Mouse (Mus musculus) midbrain, embryonic 10.5 days (tissue): Measurements from ENCODE around the gene Hoxa4. TPM values are rescaled to one million over a fixed set of nuclear protein-coding genes. Genes with fewer than 3 reads are reported as not detected.
A peak's percentile ranks its signal among the peaks of the same experiment; 100 is the strongest.

Experiments
- DNase-seq: peaks from one replicate; pipeline ENCODE4 v3.0.0-alpha.2; 2017; ENCODE audit warnings: low spot score
- H3K27ac ChIP-seq: fragments of 300-500 bp; sonication (generic); replicated peaks from 2 replicates; pipeline ENCODE4 v1.5.1; 2016; ENCODE audit warnings: mild to moderate bottlenecking
- H3K27me3 ChIP-seq: fragments of 300-500 bp; sonication (generic); 2 replicates; pipeline ENCODE4 v1.6.1; 2016; ENCODE audit warnings: low read depth, mild to moderate bottlenecking; ENCODE audit not compliant: poor library complexity, severe bottlenecking
- H3K36me3 ChIP-seq: fragments of 300-500 bp; sonication (generic); 2 replicates; pipeline ENCODE4 v1.6.1; 2016; ENCODE audit warnings: mild to moderate bottlenecking, moderate library complexity
- H3K4me1 ChIP-seq: fragments of 300-500 bp; sonication (generic); 2 replicates; pipeline ENCODE4 v1.6.1; 2016
- H3K4me3 ChIP-seq: fragments of 300-500 bp; sonication (generic); 2 replicates; pipeline ENCODE4 v1.5.1; 2016; ENCODE audit warnings: mild to moderate bottlenecking, moderate library complexity
- H3K9me3 ChIP-seq: fragments of 300-500 bp; sonication (generic); replicated peaks from 2 replicates; pipeline ENCODE4 v1.6.1; 2016; ENCODE audit warnings: mild to moderate bottlenecking
- WGBS: fragments of 180-500 bp; shearing (Covaris S2); methylation state at CpG from one replicate; pipeline ENCODE4 v1.1.7; 2016; 5-methylcytosine and 5-hydroxymethylcytosine counted together
- polyA plus RNA-seq: library from polyadenylated mRNA; unstranded; fragments of >200 nt; fragmentation: Nextera tagmentation; extraction: Ambion mirVana; gene quantifications from 2 replicates; pipeline ENCODE4 v1.2.1, GENCODE M21; 2016

The Hoxa4 gene
- polyA plus RNA-seq, 1 experiment from 2014 or later, result not detected

GRCm38 (mm10) chr6:52201269-52201668, 9.7 kb upstream of the Hoxa4 start:
- Histone ChIP-seq H3K27me3 (peaks cover 100% of the 10 kb centered on the region), H3K4me1 (peaks cover 15% of the 10 kb centered on the region), H3K9me3 (no peaks in the 10 kb centered on the region), H3K36me3 (no peaks in the 10 kb centered on the region), H3K4me3 (no peak overlapping the region), H3K27ac (no peak overlapping the region)
- WGBS, result 13% methylated on average over 1 of the region's 1 CpGs
- DNase-seq, result no peak

- Histone ChIP-seq H3K27ac (no peak overlapping the region), H3K9me3 (no peaks in the 10 kb centered on the region), H3K27me3 (peaks cover 100% of the 10 kb centered on the region), H3K4me1 (peaks cover 15% of the 10 kb centered on the region), H3K4me3 (no peak overlapping the region), H3K36me3 (no peaks in the 10 kb centered on the region)
- 6% methylated on average over 10 of the region's 10 CpGs for whole genome bisulfite sequencing
- DNase-seq, result no peak
These were observed 9.2 kb upstream of the Hoxa4 start for GRCm38 (mm10) chr6:52200751-52201250.

GRCm38 (mm10) chr6:52200073-52200750, 8.7 kb upstream of the Hoxa4 start:
- no peak for DNase-seq
- Histone ChIP-seq H3K27ac (no peak overlapping the region), H3K36me3 (no peaks in the 10 kb centered on the region), H3K4me3 (no peak overlapping the region), H3K4me1 (peaks cover 15% of the 10 kb centered on the region), H3K27me3 (peaks cover 100% of the 10 kb centered on the region), H3K9me3 (no peaks in the 10 kb centered on the region)
- WGBS, result under 1% methylated on average over 30 of the region's 30 CpGs

GRCm38 (mm10) chr6:52197271-52197670, 5.7 kb upstream of the Hoxa4 start:
- no peak overlapping the region for H3K4me3 ChIP-seq
- no peaks in the 10 kb centered on the region for H3K9me3 ChIP-seq
- WGBS, result under 1% methylated on average over 10 of the region's 10 CpGs
- no peak for DNase-seq
- no peaks in the 10 kb centered on the region for H3K36me3 ChIP-seq
- H3K27me3 ChIP-seq, result peaks cover 100% of the 10 kb centered on the region
- H3K4me1 ChIP-seq, result peaks cover under 1% of the 10 kb centered on the region
- H3K27ac ChIP-seq, result no peak overlapping the region

GRCm38 (mm10) chr6:52196811-52197210, 5.3 kb upstream of the Hoxa4 start:
- Histone ChIP-seq H3K4me1 (peaks cover 5% of the 10 kb centered on the region), H3K36me3 (no peaks in the 10 kb centered on the region), H3K27ac (no peak overlapping the region), H3K4me3 (no peak overlapping the region), H3K9me3 (no peaks in the 10 kb centered on the region), H3K27me3 (peaks cover 100% of the 10 kb centered on the region)
- DNase-seq, result no peak
- 2% methylated on average over 9 of the region's 9 CpGs for WGBS

GRCm38 (mm10) chr6:52194690-52195089, 3.1 kb upstream of the Hoxa4 start:
- Histone ChIP-seq H3K9me3 (no peaks in the 10 kb centered on the region), H3K4me3 (no peak overlapping the region), H3K27ac (no peak overlapping the region), H3K27me3 (peaks cover 100% of the 10 kb centered on the region), H3K4me1 (peaks cover 15% of the 10 kb centered on the region), H3K36me3 (no peaks in the 10 kb centered on the region)
- no peak for DNase-seq
- 3% methylated on average over 10 of the region's 10 CpGs for WGBS

- WGBS, result under 1% methylated on average over 51 of the region's 55 CpGs
These were observed 452 bp upstream of the Hoxa4 start for GRCm38 (mm10) chr6:52191860-52192550.

GRCm38 (mm10) chr6:52190410-52190809, 1.1 kb downstream of the Hoxa4 start:
- no peaks in the 10 kb centered on the region for H3K36me3 ChIP-seq
- H3K27ac ChIP-seq, result no peak overlapping the region
- DNase-seq, result no peak
- no peaks in the 10 kb centered on the region for H3K9me3 ChIP-seq
- H3K27me3 ChIP-seq, result peaks cover 100% of the 10 kb centered on the region
- H3K4me3 ChIP-seq, result no peak overlapping the region
- H3K4me1 ChIP-seq, result peaks cover 15% of the 10 kb centered on the region
- WGBS, result under 1% methylated on average over 23 of the region's 23 CpGs

More at GRCm38 (mm10) chr6:52191860-52192550, 452 bp upstream of the Hoxa4 start:
- DNase-seq, result peak; percentile 75
- Histone ChIP-seq H3K4me3 (peak overlapping the region; percentile 52), H3K27me3 (peaks cover 100% of the 10 kb centered on the region), H3K4me1 (peaks cover 15% of the 10 kb centered on the region), H3K9me3 (no peaks in the 10 kb centered on the region), H3K27ac (no peak overlapping the region), H3K36me3 (no peaks in the 10 kb centered on the region)

GRCm38 (mm10) chr6:52189909-52190308, 1.6 kb downstream of the Hoxa4 start:
- H3K4me3 ChIP-seq, result no peak overlapping the region
- WGBS, result 6% methylated on average over 8 of the region's 8 CpGs
- H3K27ac ChIP-seq, result no peak overlapping the region
- DNase-seq, result no peak
- no peaks in the 10 kb centered on the region for H3K9me3 ChIP-seq
- peaks cover 15% of the 10 kb centered on the region for H3K4me1 ChIP-seq
- no peaks in the 10 kb centered on the region for H3K36me3 ChIP-seq
- peaks cover 100% of the 10 kb centered on the region for H3K27me3 ChIP-seq

GRCm38 (mm10) chr6:52189172-52189591, 2.4 kb downstream of the Hoxa4 start:
- no peak overlapping the region for H3K4me3 ChIP-seq
- no peak overlapping the region for H3K27ac ChIP-seq
- no peaks in the 10 kb centered on the region for H3K36me3 ChIP-seq
- no peaks in the 10 kb centered on the region for H3K9me3 ChIP-seq
- 7% methylated on average over 5 of the region's 5 CpGs for WGBS
- H3K4me1 ChIP-seq, result peaks cover 15% of the 10 kb centered on the region
- DNase-seq, result no peak
- peaks cover 100% of the 10 kb centered on the region for H3K27me3 ChIP-seq

GRCm38 (mm10) chr6:52186500-52186899, 5.1 kb downstream of the Hoxa4 start:
- Histone ChIP-seq H3K27ac (no peak overlapping the region), H3K4me1 (peaks cover 6% of the 10 kb centered on the region; the same call in 1 of the 2 replicates), H3K27me3 (peaks cover 100% of the 10 kb centered on the region), H3K9me3 (no peaks in the 10 kb centered on the region), H3K36me3 (no peaks in the 10 kb centered on the region), H3K4me3 (no peak overlapping the region)
- 9% methylated on average over 1 of the region's 1 CpGs for WGBS
- no peak for DNase-seq

GRCm38 (mm10) chr6:52185834-52186233, 5.7 kb downstream of the Hoxa4 start:
- Histone ChIP-seq H3K27me3 (peaks cover 100% of the 10 kb centered on the region), H3K4me1 (no peaks in the 10 kb centered on the region), H3K36me3 (no peaks in the 10 kb centered on the region), H3K4me3 (no peak overlapping the region), H3K9me3 (no peaks in the 10 kb centered on the region), H3K27ac (no peak overlapping the region)
- no peak for DNase-seq
- 8% methylated on average over 3 of the region's 3 CpGs for WGBS

GRCm38 (mm10) chr6:52185222-52185621, 6.3 kb downstream of the Hoxa4 start:
- H3K27me3 ChIP-seq, result peaks cover 100% of the 10 kb centered on the region
- no peaks in the 10 kb centered on the region for H3K36me3 ChIP-seq
- no peak overlapping the region for H3K27ac ChIP-seq
- no peak for DNase-seq
- H3K4me3 ChIP-seq, result no peak overlapping the region
- 3% methylated on average over 19 of the region's 19 CpGs for whole genome bisulfite sequencing
- H3K4me1 ChIP-seq, result no peaks in the 10 kb centered on the region
- H3K9me3 ChIP-seq, result no peaks in the 10 kb centered on the region
